Mouse (Mus musculus): ENCODE measurements around the gene Acot3.

DNA sequence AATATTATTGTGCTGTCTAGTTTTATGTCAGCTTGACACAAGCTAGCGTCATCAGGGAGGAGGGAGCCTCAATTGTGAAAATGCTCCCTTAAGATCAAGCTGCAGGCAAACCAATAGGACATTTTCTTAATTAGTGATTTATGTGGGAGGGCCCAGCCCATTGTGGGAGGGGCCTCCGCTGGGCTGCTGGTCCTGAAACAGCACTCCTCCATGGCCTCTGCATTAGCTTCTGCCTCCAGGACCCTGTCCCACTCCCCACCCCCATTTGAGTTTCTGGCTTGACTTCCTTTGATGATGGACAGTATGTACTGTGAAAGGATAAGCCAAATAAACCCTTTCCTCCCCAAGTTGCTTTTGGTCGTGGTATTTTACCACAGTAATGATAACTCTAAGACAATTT is 55.1 kb downstream of the Acot3 start:
- TF ChIP-seq CTCF (IDR thresholded peaks at IDR 0.05; ENCODE audit: extremely low read depth, insufficient read length, insufficient replicate concordance, low read depth, low read length) (no peak), POLR2A (IDR thresholded peaks at IDR 0.05; ENCODE audit: low read depth, low read length) (no peak)
